Mouse (Mus musculus) liver, adult 2 months (tissue): Measurements from ENCODE around the gene Fads6.

Experiments used
- CTCF ChIP-seq: fragments of 200-500 bp; IDR thresholded peaks from 2 replicates; pipeline ENCODE4 v1.5.1; 2011; ENCODE audit warnings: low read depth, low read length, control low read depth
- POLR2A ChIP-seq: fragments of 200-500 bp; IDR thresholded peaks from 2 replicates; pipeline ENCODE4 v1.6.1; 2011; ENCODE audit warnings: low read length, control low read depth; ENCODE audit not compliant: insufficient read depth; ENCODE audit errors: extremely low read depth

DNA sequence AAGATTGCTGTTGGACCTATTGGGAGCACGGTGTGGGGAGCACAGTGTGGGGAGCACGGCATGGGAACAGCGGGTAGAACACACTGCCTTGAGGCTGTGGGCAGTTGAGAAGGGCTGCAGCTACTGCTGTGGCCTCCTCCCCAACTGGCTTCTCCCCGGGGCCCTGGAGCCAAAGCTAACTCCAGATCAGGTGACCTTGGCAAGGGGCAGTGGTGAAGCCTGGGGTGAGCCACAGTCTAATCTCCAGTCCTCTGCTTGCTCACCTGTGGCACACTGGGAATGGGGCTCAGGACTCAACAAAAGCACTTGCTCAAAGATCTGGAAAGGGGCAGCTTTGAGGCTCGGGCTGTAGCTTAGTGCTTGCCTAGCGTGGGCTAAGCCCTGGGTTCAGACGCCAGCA lies 19.7 kb upstream of the Fads6 start:
- no peak for TF ChIP-seq POLR2A
- TF ChIP-seq CTCF = no peak
